12 mouse cellular contexts compared by ENCODE assay signal in the genomic region with DNA sequence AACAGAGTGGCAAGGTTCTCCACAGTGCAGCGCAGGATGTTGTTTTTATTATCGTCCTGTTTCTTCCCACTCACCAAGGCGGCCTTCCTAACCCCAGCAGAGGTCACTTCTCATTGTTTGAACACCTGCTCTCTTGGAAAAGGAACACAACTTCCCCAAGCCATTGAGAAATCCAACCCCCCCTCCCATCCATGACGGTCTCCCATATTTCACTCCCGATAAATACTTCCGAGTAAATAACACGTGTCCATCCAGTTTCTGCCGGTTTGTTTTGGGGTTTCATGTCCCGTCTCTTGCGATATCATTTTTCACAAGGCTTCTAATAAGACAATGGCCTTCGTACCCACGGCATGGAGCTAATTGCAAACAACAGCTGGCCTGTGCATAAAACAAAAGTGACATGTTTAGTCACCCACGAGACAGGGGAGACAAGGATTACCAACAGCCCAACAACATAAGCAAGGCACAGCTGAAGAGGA. TPM values are rescaled to one million over a fixed set of nuclear protein-coding genes. Genes with fewer than 3 reads are reported as not detected.
A peak's percentile ranks its signal among the peaks of the same experiment; 100 is the strongest.
DNase-seq lines count a peak whose midpoint lies in the region; ATAC-seq lines count a peak whose summit lies in the region.
"Had no signal": no experiment of that assay in that cellular context is flagged by ENCODE, and none has a peak within 500 bp of the region (broad histone marks: within the 10 kb centered on the region; RNA-seq: fewer than 3 reads in every experiment).

No protein-coding gene starts in this region.

- ATAC-seq in forebrain, embryonic 14.5 days: no peak
- ATAC-seq in forebrain, embryonic 15.5 days (replicated peaks): no peak
- ATAC-seq in kidney, embryonic 15.5 days (replicated peaks; ENCODE audit: low FRiP score): peak; percentile 65
- no peak for ATAC-seq in hindbrain, embryonic 15.5 days (ENCODE audit: low FRiP score, low read depth)

- H3K36me3 ChIP-seq in forebrain, embryonic 14.5 days (ENCODE audit: control insufficient read depth, insufficient read depth, low read length): no peaks in the 10 kb centered on the region
- H3K36me3 ChIP-seq in forebrain, embryonic 15.5 days: no peaks in the 10 kb centered on the region
- no peaks in the 10 kb centered on the region for H3K36me3 ChIP-seq in kidney, embryonic 15.5 days
- no peaks in the 10 kb centered on the region for H3K36me3 ChIP-seq in hindbrain, embryonic 15.5 days

- peak; percentile 15 for DNase-seq in forebrain, embryonic 14.5 days (ENCODE audit: low spot score)
- DNase-seq in kidney, postnatal 10 days: no peak
- peak; percentile 30 for DNase-seq in Muller cell, postnatal 12 days (ENCODE audit: inconsistent ontology term)
- DNase-seq in spleen, postnatal 4 days (ENCODE audit: low spot score in 2 of 2): no peak
- no peak for DNase-seq in left cerebral cortex, postnatal 25 days (ENCODE audit: low spot score in 2 of 2)
- DNase-seq: adrenal gland, postnatal 25 days; B cell, adult 2 months had no signal

- H3K4me3 ChIP-seq in forebrain, embryonic 14.5 days (ENCODE audit: low read depth, low read length): no peak overlapping the region
- H3K4me3 ChIP-seq in forebrain, embryonic 15.5 days: no peak overlapping the region
- H3K4me3 ChIP-seq in kidney, embryonic 15.5 days (replicated peaks): 0 out of 2 replicates have a peak overlapping the region, but pooled peaks have one; percentile 6
- H3K4me3 ChIP-seq in hindbrain, embryonic 15.5 days: no peak overlapping the region

- no peaks in the 10 kb centered on the region for H3K27me3 ChIP-seq in forebrain, embryonic 14.5 days (replicated peaks; ENCODE audit: control insufficient read depth, insufficient read depth, low read length)
- H3K27me3 ChIP-seq in forebrain, embryonic 15.5 days: no peaks in the 10 kb centered on the region
- H3K27me3 ChIP-seq in kidney, embryonic 15.5 days: 0 out of 2 replicates have a peak, but pooled peaks cover 6% of the 10 kb centered on the region
- H3K27me3 ChIP-seq in hindbrain, embryonic 15.5 days: no peaks in the 10 kb centered on the region

- no peak overlapping the region for H3K27ac ChIP-seq in forebrain, embryonic 14.5 days (ENCODE audit: low read depth, low read length)
- no peak overlapping the region for H3K27ac ChIP-seq in forebrain, embryonic 15.5 days (replicated peaks)
- peak overlapping the region; percentile 84 for H3K27ac ChIP-seq in kidney, embryonic 15.5 days
- H3K27ac ChIP-seq in hindbrain, embryonic 15.5 days (replicated peaks): no peak overlapping the region
- H3K27ac ChIP-seq: liver, embryonic 14.5 days had no signal

- no peak overlapping the region for H3K9ac ChIP-seq in forebrain, embryonic 14.5 days (ENCODE audit: low read length)
- H3K9ac ChIP-seq in forebrain, embryonic 15.5 days (replicated peaks): no peak overlapping the region
- no peak overlapping the region for H3K9ac ChIP-seq in kidney, embryonic 15.5 days
- no peak overlapping the region for H3K9ac ChIP-seq in hindbrain, embryonic 15.5 days
- H3K9ac ChIP-seq: liver, embryonic 14.5 days had no signal

- intact Hi-C loops in left cerebral cortex, postnatal 25 days (cut with DNase I): no loop called here

- H3K4me2 ChIP-seq in forebrain, embryonic 14.5 days (ENCODE audit: low read length): no peak overlapping the region
- no peak overlapping the region for H3K4me2 ChIP-seq in forebrain, embryonic 15.5 days (replicated peaks)
- peak overlapping the region; percentile 38 for H3K4me2 ChIP-seq in kidney, embryonic 15.5 days
- H3K4me2 ChIP-seq in hindbrain, embryonic 15.5 days: peak overlapping the region; percentile 10; the same call in 1 of the 2 replicates

- 0 out of 2 replicates have a peak, but pooled peaks cover 3% of the 10 kb centered on the region for H3K4me1 ChIP-seq in forebrain, embryonic 14.5 days (ENCODE audit: control insufficient read depth, insufficient read depth, low read length)
- H3K4me1 ChIP-seq in forebrain, embryonic 15.5 days: peaks cover 11% of the 10 kb centered on the region; the same call in 1 of the 2 replicates
- peaks cover 37% of the 10 kb centered on the region for H3K4me1 ChIP-seq in kidney, embryonic 15.5 days
- 0 out of 2 replicates have a peak, but pooled peaks cover 5% of the 10 kb centered on the region for H3K4me1 ChIP-seq in hindbrain, embryonic 15.5 days (replicated peaks)

- no peaks in the 10 kb centered on the region for H3K9me3 ChIP-seq in forebrain, embryonic 14.5 days (replicated peaks; ENCODE audit: control insufficient read depth, low read length)
- no peaks in the 10 kb centered on the region for H3K9me3 ChIP-seq in forebrain, embryonic 15.5 days
- H3K9me3 ChIP-seq in kidney, embryonic 15.5 days (replicated peaks): no peaks in the 10 kb centered on the region
- H3K9me3 ChIP-seq in hindbrain, embryonic 15.5 days: no peaks in the 10 kb centered on the region

- 55% methylated on average over 13 of the region's 13 CpGs for WGBS in forebrain, embryonic 14.5 days
- 42% methylated on average over 13 of the region's 13 CpGs for WGBS in forebrain, embryonic 15.5 days
- WGBS in kidney, embryonic 15.5 days: 10% methylated on average over 13 of the region's 13 CpGs
- WGBS in hindbrain, embryonic 15.5 days: 29% methylated on average over 13 of the region's 13 CpGs

RNA-seq across cellular contexts. Expression of a gene that starts 9.2 kb away (rescaled TPM):
- polyA plus RNA-seq in forebrain, embryonic 14.5 days (2014; fragmentation: Nextera tagmentation; extraction: Ambion mirVana): 0.95 and 0.99 TPM in 2 replicates
- 0.52 and 1.3 TPM in 2 replicates for polyA plus RNA-seq in forebrain, embryonic 15.5 days (2015; fragmentation: Nextera tagmentation; extraction: Ambion mirVana)
- polyA plus RNA-seq in kidney, embryonic 15.5 days (2015; fragmentation: Nextera tagmentation; extraction: Ambion mirVana): 0.14 and 0.17 TPM in 2 replicates
- 0.92 and 1.4 TPM in 2 replicates for polyA plus RNA-seq in hindbrain, embryonic 15.5 days (2015; fragmentation: Nextera tagmentation; extraction: Ambion mirVana)
- total RNA-seq in left cerebral cortex, postnatal 25 days (2021): under 1 TPM; 0.32 to 0.64 TPM
- total RNA-seq: adrenal gland, postnatal 25 days had no signal
- polyA plus RNA-seq: heart, embryonic 14.5 days had no signal

RNA-seq across cellular contexts. Expression of a gene that starts 41.4 kb away (rescaled TPM):
- polyA plus RNA-seq in forebrain, embryonic 14.5 days (2014; fragmentation: Nextera tagmentation; extraction: Ambion mirVana): 33.5 and 40.2 TPM in 2 replicates
- polyA plus RNA-seq in forebrain, embryonic 15.5 days (2015; fragmentation: Nextera tagmentation; extraction: Ambion mirVana): 23.7 and 23.8 TPM in 2 replicates
- 42.9 and 46.8 TPM in 2 replicates for polyA plus RNA-seq in kidney, embryonic 15.5 days (2015; fragmentation: Nextera tagmentation; extraction: Ambion mirVana)
- 9.6 and 10.4 TPM in 2 replicates for polyA plus RNA-seq in hindbrain, embryonic 15.5 days (2015; fragmentation: Nextera tagmentation; extraction: Ambion mirVana)
- 1 to 10 TPM; 7.2 to 8.6 TPM for total RNA-seq in left cerebral cortex, postnatal 25 days (2021)

Comparison
In these comparisons a context has a peak if more than half of its experiments do, and no peak if none do; other contexts are left out.
1. DNase-seq: peak in forebrain, embryonic 14.5 days (single experiment) and Muller cell, postnatal 12 days (single experiment); none in kidney, postnatal 10 days (single experiment), spleen, postnatal 4 days (0 of 2) and left cerebral cortex, postnatal 25 days (0 of 2).
2. H3K4me2 ChIP-seq: peak in kidney, embryonic 15.5 days (single experiment) and hindbrain, embryonic 15.5 days (single experiment); none in forebrain, embryonic 14.5 days (single experiment) and forebrain, embryonic 15.5 days (single experiment).